Mouse (Mus musculus) midbrain, embryonic 11.5 days (tissue): ENCODE measurements around the gene Lrrc4c. TPM values are rescaled to one million over a fixed set of nuclear protein-coding genes. Genes with fewer than 3 reads are reported as not detected.

Experiments used
- ATAC-seq: fragments of 200-750 bp; cut with Nextera tagmentation; 2 replicates; pipeline ENCODE4 v1.8.0; 2017; ENCODE audit warnings: moderate TSS enrichment, moderate library complexity; ENCODE audit not compliant: low FRiP score
- DNase-seq: peaks from one replicate; pipeline ENCODE4 v3.0.0; 2015; ENCODE audit warnings: low spot score; ENCODE audit errors: missing footprints
- H3K27ac ChIP-seq: fragments of 300-500 bp; sonication (generic); 2 replicates; pipeline ENCODE4 v1.5.1; 2014; ENCODE audit warnings: low read depth, low read length
- H3K27me3 ChIP-seq: fragments of 300-500 bp; sonication (generic); 2 replicates; pipeline ENCODE4 v1.6.1; 2014; ENCODE audit warnings: mild to moderate bottlenecking, low read length, moderate library complexity, mixed read lengths; ENCODE audit not compliant: control insufficient read depth, insufficient read depth
- H3K36me3 ChIP-seq: fragments of 300-500 bp; sonication (generic); 2 replicates; pipeline ENCODE4 v1.6.1; 2014; ENCODE audit warnings: mild to moderate bottlenecking, low read length, moderate library complexity, mixed read lengths; ENCODE audit not compliant: control insufficient read depth, insufficient read depth
- H3K4me1 ChIP-seq: fragments of 300-500 bp; sonication (generic); 2 replicates; pipeline ENCODE4 v1.6.1; 2014; ENCODE audit warnings: low read length; ENCODE audit not compliant: control insufficient read depth, insufficient read depth
- H3K4me2 ChIP-seq: fragments of 300-500 bp; sonication (generic); 2 replicates; pipeline ENCODE4 v1.6.1; 2014; ENCODE audit warnings: mild to moderate bottlenecking, moderate library complexity
- H3K4me3 ChIP-seq: fragments of 300-500 bp; sonication (generic); 2 replicates; pipeline ENCODE4 v1.5.1; 2014; ENCODE audit warnings: low read depth, low read length
- H3K9ac ChIP-seq: fragments of 300-500 bp; sonication (generic); 2 replicates; pipeline ENCODE4 v1.6.1; 2014; ENCODE audit warnings: low read length
- H3K9me3 ChIP-seq: fragments of 300-500 bp; sonication (generic); 2 replicates; pipeline ENCODE4 v1.6.1; 2016; ENCODE audit warnings: low read length; ENCODE audit not compliant: control insufficient read depth
- WGBS: fragments of 180-500 bp; shearing (Covaris S2); extraction: QIAGEN DNeasy Blood & Tissue Kit; methylation state at CpG from one replicate; pipeline ENCODE4 v1.1.7; 2014; 5-methylcytosine and 5-hydroxymethylcytosine counted together
- polyA plus RNA-seq: library from polyadenylated mRNA; unstranded; fragments of >200 nt; fragmentation: Nextera tagmentation; extraction: Ambion mirVana; gene quantifications from 2 replicates; pipeline ENCODE4 v1.2.1, GENCODE M21; 2014

Gene Lrrc4c
- polyA plus RNA-seq, 1 experiment from 2014 or later, result 3.8 TPM

DNA sequence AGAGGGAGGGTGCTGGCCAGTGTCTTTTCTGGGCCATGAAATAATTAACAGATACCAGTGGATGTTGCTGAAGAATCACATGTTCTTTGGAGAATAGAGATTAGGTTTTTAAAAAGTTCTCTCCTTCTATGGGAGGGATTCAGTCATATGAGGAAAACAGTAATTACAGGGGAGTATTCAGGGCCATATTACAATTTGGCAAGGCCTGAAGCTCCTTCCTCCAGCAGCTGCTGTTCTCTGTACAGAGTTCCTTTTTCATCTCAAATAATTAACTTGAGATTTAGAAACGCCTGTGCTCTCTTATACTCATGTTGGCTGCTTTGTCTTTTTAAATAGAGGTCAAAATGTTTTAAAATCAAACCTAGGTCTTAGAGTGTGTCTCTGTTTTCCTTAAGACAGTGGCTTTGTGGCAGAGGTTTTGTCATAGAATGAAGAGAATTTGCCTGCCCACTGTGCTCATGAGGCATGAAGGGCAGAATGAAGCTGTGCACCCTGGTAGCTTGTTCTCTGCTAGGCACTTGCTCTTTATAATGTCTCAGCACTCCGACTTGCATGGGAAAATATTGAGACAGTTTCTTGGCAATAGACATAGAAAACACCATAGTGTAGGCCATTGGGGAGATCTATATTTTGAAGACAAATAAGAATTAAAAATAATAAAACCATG lies 1206.4 kb downstream of the Lrrc4c start:
- H3K4me2 ChIP-seq, result no peak overlapping the region
- no peak overlapping the region for H3K4me3 ChIP-seq
- H3K9ac ChIP-seq, result no peak overlapping the region
- H3K4me1 ChIP-seq, result no peaks in the 10 kb centered on the region; the same call in 1 of the 2 replicates
- no peaks in the 10 kb centered on the region for H3K36me3 ChIP-seq
- WGBS, result 19% methylated on average over 2 of the region's 2 CpGs
- DNase-seq, result no peak
- ATAC-seq, result 0 out of 2 replicates have a peak, but pooled peaks have one; percentile 24
- no peak overlapping the region for H3K27ac ChIP-seq
- no peaks in the 10 kb centered on the region for H3K27me3 ChIP-seq
- H3K9me3 ChIP-seq, result no peaks in the 10 kb centered on the region

DNA sequence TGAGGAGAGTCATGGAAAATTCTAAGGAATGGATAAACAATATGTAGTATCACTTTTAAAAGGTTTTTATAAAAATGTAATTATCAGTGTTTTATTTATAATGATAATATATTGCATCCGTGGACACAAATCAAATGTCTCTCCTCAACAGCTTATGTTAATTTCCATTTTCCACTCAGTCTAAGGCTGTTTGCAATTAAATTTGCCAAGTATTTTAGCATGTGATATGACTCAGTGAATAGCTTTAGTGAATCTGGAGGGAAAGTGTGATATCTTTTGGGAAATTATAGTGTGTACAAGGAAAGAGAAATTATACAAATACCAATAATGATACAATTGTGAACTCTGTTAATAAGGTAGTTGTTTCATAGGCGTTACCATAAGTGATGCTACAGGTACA lies 1207.1 kb downstream of the Lrrc4c start:
- 86% methylated on average over 2 of the region's 2 CpGs for WGBS

DNA sequence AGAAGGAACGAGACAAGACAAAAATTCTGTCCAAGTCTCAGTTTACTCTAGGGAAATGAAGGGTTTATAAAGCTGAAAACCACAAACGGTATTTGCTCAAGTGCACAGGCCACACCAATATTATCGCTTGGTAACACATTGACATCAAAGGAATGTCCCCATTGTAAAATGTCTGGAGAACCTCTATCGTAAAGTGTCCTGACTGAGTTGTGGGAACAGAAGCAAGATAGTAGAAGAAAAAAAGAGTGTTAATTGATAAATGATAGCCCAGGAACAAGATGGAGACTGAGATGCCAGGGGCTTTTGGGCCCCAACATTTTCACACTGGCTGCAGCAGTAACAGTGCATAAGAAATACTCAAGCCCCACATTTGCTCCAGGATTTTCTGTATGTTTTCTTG lies 1212.7 kb downstream of the Lrrc4c start:
- H3K4me1 ChIP-seq, result no peaks in the 10 kb centered on the region
- H3K9me3 ChIP-seq, result no peaks in the 10 kb centered on the region
- no peak overlapping the region for H3K9ac ChIP-seq
- 82% methylated on average over 4 of the region's 4 CpGs for WGBS
- no peak for DNase-seq
- H3K27me3 ChIP-seq, result no peaks in the 10 kb centered on the region
- H3K36me3 ChIP-seq, result no peaks in the 10 kb centered on the region
- H3K4me2 ChIP-seq, result no peak overlapping the region
- no peak overlapping the region for H3K27ac ChIP-seq
- ATAC-seq, result no peak
- H3K4me3 ChIP-seq, result no peak overlapping the region

More for the DNA sequence above, 1207.1 kb downstream of the Lrrc4c start:
- no peak overlapping the region for H3K9ac ChIP-seq
- no peak overlapping the region for H3K4me2 ChIP-seq
- DNase-seq (no peak), ATAC-seq (no peak)
- no peaks in the 10 kb centered on the region for H3K36me3 ChIP-seq
- H3K27ac ChIP-seq, result no peak overlapping the region
- no peaks in the 10 kb centered on the region for H3K27me3 ChIP-seq
- no peaks in the 10 kb centered on the region for H3K9me3 ChIP-seq
- no peaks in the 10 kb centered on the region; the same call in 1 of the 2 replicates for H3K4me1 ChIP-seq
- H3K4me3 ChIP-seq, result no peak overlapping the region

DNA sequence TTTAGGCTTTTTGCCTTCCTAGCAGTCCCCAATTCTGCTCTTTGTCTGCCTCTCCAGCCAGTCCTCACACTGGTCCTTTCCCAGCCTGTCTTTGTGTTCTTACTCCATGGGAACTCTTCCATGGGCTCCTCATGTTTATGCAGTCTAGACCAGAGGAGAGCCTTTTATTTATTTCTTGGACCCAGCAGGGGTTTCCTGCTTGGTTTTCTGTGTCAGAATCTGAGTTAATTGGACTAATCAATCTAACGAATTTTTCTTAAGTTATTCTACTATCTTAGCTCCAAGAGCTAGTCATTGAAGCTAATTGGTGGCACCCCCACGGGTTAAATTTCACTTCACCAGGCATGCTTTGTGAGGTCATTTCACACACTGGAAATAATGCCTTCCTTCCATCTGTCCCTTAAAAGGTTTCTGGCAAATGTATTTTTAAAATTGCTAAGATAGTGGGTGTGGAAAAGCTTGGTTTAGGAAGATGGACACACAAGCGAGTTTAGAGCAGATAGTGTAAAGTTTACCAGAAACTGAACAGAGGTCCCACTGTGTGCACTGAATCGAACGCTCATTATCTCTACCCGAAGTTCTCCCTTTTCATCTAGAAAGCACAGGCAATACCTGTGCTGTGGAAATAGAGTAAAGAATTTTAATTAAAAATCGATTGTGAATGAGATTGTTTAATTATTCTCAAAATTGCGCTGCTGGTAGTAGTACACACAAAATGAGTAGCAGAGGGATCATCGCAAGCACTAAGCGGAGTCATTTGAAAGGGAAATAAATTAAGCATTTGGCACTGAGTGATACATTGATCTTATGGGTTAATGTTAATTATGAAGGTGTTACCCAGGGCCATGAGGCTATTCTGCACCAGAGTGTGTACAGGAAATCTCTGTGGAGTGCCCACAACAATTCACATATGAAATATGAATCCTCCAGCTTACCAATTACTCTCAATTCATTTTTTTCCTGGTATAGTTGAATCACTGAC lies 1226.0 kb downstream of the Lrrc4c start:
- 73% methylated on average over 10 of the region's 10 CpGs for WGBS
- H3K9ac ChIP-seq, result no peak overlapping the region
- H3K4me2 ChIP-seq, result no peak overlapping the region
- H3K4me3 ChIP-seq, result no peak overlapping the region
- no peak for DNase-seq
- H3K27ac ChIP-seq, result no peak overlapping the region
- H3K27me3 ChIP-seq, result no peaks in the 10 kb centered on the region
- no peaks in the 10 kb centered on the region for H3K9me3 ChIP-seq
- no peaks in the 10 kb centered on the region for H3K4me1 ChIP-seq
- H3K36me3 ChIP-seq, result no peaks in the 10 kb centered on the region
- peak; percentile 77 for ATAC-seq

DNA sequence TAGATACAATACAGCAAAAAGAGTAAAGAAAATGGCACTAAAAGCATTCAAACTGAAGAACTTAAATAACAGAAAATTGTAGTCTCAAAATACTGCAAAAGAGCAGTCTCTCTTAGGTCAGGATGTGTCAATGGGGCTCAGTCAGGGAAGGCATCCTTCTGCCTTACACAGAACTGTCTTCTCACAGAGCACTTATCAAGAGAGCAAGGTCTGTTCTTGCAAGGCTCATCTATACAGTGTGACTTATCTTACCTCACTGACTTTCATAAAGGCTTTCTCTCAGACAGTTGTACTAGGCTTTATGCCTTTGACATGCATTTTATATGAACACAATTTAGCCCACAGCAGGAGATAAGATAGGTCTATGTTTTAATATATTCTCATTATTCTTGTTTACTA lies 1226.7 kb downstream of the Lrrc4c start:
- no peaks in the 10 kb centered on the region for H3K36me3 ChIP-seq
- no peaks in the 10 kb centered on the region for H3K4me1 ChIP-seq
- H3K4me2 ChIP-seq, result no peak overlapping the region
- no peak overlapping the region for H3K4me3 ChIP-seq
- no peaks in the 10 kb centered on the region for H3K9me3 ChIP-seq
- no peak overlapping the region for H3K9ac ChIP-seq
- no peaks in the 10 kb centered on the region for H3K27me3 ChIP-seq
- ATAC-seq (no peak), DNase-seq (no peak)
- no peak overlapping the region for H3K27ac ChIP-seq

DNA sequence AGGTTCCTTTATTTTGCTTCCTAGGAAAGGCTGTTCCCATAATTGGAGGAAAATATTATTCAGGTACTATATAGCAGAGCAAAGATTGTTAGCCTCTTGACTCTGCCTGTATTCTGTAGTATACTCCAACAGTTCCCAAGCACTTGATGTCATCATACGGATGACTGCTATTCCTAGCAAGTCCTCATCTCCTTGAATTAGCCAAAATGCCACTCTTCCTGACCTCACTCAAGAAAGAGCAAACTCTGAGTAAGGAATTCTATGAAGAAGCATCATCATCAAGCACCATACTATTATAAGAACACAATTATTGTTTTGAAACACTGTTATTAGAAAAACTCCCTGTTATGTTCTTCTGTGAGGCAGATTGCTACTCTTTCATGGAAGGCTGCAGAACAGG lies 1228.0 kb downstream of the Lrrc4c start:
- Histone ChIP-seq H3K4me2 (no peak overlapping the region), H3K27me3 (no peaks in the 10 kb centered on the region), H3K4me3 (no peak overlapping the region), H3K36me3 (no peaks in the 10 kb centered on the region), H3K4me1 (no peaks in the 10 kb centered on the region), H3K27ac (no peak overlapping the region), H3K9ac (no peak overlapping the region), H3K9me3 (no peaks in the 10 kb centered on the region)
- DNase-seq (no peak), ATAC-seq (no peak)
- 84% methylated on average over 1 of the region's 1 CpGs for WGBS

DNA sequence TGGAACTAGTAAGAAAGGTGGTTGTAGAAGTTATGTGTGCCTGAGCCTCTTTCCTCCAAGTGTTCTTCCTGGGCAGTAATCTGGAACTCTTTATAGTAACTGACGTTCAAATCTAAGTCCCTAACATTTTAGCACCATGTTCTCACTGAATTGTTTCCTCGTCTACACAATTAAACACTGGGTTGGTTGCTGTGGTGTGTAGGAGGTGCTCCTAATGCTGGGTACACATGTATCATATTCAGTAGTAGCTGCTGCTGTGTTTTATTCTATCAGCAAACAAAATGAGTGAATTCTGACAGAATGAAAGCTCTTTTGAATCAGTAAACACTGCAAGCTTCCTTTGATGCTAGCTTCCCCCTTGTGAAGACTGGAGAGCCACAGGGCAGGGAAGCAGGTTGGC lies 1246.5 kb downstream of the Lrrc4c start:
- Histone ChIP-seq H3K4me2 (no peak overlapping the region), H3K9me3 (no peaks in the 10 kb centered on the region), H3K4me3 (no peak overlapping the region), H3K27me3 (no peaks in the 10 kb centered on the region), H3K4me1 (no peaks in the 10 kb centered on the region), H3K27ac (no peak overlapping the region), H3K9ac (no peak overlapping the region), H3K36me3 (no peaks in the 10 kb centered on the region)
- DNase-seq (no peak), ATAC-seq (no peak)
- 66% methylated on average over 2 of the region's 2 CpGs for WGBS

DNA sequence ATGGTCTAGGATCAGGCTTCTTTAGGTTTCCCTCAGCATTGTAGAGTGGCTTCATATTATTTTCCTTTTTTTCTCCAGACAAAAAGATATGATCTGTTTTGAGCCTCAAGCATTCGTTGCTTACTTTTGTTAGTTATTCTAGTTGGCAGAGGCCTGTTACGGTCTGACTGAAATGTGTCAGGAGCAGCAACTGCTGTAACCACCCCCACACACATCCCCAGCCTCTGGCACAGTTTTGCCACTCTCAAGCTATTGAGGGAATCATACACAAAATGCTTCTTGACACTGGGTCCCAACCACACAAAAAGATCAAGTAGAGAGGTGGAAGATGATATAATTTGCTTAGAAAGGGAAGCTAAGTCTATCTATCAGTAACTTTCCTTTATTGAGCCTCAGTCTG lies 1251.0 kb downstream of the Lrrc4c start:
- ATAC-seq (no peak), DNase-seq (no peak)
- Histone ChIP-seq H3K9me3 (no peaks in the 10 kb centered on the region), H3K9ac (no peak overlapping the region), H3K4me2 (no peak overlapping the region), H3K4me1 (no peaks in the 10 kb centered on the region), H3K4me3 (no peak overlapping the region), H3K27ac (no peak overlapping the region), H3K27me3 (no peaks in the 10 kb centered on the region), H3K36me3 (no peaks in the 10 kb centered on the region)
- WGBS, result 85% methylated on average over 2 of the region's 2 CpGs

DNA sequence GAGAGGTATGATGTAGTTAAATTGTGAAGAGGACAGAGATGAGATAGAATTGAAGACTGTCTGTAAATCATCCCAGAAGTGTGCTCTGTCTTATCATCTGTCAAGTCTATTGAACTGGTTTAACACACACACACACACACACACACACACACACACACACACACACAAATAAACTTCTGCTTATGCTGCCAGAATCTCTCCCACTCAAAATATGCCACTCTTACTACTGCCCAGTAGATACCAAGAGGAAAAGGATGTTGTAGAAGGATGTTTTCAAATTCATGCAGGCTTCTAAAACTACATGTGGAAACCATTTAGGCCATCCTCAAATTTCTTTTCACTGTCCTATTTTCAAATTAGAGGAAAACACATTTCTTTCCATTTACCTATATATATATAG lies 1257.0 kb downstream of the Lrrc4c start:
- no peaks in the 10 kb centered on the region for H3K36me3 ChIP-seq
- no peaks in the 10 kb centered on the region for H3K4me1 ChIP-seq
- no peak for DNase-seq
- H3K27me3 ChIP-seq, result no peaks in the 10 kb centered on the region
- ATAC-seq, result no peak
- H3K9ac ChIP-seq, result no peak overlapping the region
- H3K4me2 ChIP-seq, result no peak overlapping the region
- H3K27ac ChIP-seq, result no peak overlapping the region
- no peaks in the 10 kb centered on the region for H3K9me3 ChIP-seq
- H3K4me3 ChIP-seq, result no peak overlapping the region
